In the genomic region with DNA sequence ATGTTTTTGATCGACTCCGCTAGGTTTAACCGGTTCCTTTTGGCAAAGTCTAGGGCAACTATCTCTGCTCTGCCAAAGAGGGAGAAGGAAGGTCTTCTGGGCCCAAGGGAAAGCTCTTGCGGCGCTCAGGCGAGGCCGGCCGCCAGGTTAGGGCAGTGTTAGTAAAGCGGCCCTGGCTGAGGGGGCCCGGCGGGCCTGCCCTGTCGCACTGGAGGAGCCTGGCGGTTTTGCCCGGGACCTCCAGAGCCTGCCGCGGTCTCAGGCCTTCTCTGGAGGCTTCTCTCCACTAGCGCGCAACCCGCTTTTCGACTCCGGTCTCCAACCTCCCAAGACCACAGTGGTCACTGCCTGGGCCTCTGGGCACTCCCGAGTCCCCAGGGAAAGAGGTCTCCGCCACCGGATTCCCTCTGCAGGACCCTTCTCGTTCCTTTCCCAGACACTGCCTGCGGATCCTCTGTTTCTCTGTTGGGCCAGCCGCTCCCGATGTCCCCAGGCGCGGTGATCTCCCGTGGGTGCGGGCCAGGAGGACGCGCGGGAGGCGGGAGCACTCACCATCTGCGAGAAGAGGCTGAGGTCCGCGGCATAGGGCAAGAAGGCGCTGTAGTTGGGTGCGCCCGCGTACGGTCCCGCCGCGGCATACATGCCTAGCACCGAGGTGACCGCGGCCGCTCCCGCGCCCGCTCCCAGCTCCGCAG, we compare ENCODE assay signal across 9 mouse cellular contexts. TPM values are rescaled to one million over a fixed set of nuclear protein-coding genes. Genes with fewer than 3 reads are reported as not detected.
DNase-seq lines count a peak whose midpoint lies in the region; ATAC-seq lines count a peak whose summit lies in the region.
"Had no signal": no experiment of that assay in that cellular context is flagged by ENCODE, and none has a peak within 500 bp of the region (broad histone marks: within the 10 kb centered on the region; RNA-seq: fewer than 3 reads in every experiment).

No protein-coding gene starts in this region.

- H3K27ac ChIP-seq in heart, embryonic 11.5 days (ENCODE audit: low read depth, low read length), result peak overlapping the region; percentile 86
- peak overlapping the region; percentile 93 for H3K27ac ChIP-seq in hindbrain, embryonic 11.5 days (ENCODE audit: low read depth, low read length)
- H3K27ac ChIP-seq in midbrain, embryonic 10.5 days (replicated peaks), result peak overlapping the region; percentile 98

- H3K9me3 ChIP-seq in heart, embryonic 11.5 days (replicated peaks; ENCODE audit: control insufficient read depth, low read length), result no peaks in the 10 kb centered on the region
- H3K9me3 ChIP-seq in hindbrain, embryonic 11.5 days (ENCODE audit: control insufficient read depth, low read length), result no peaks in the 10 kb centered on the region
- H3K9me3 ChIP-seq in midbrain, embryonic 10.5 days (replicated peaks), result no peaks in the 10 kb centered on the region

- peak overlapping the region; percentile 83 for H3K9ac ChIP-seq in heart, embryonic 11.5 days (ENCODE audit: low read depth, low read length)
- H3K9ac ChIP-seq in hindbrain, embryonic 11.5 days (ENCODE audit: low read depth, low read length), result peak overlapping the region; percentile 83

- peaks cover 85% of the 10 kb centered on the region for H3K27me3 ChIP-seq in heart, embryonic 11.5 days (ENCODE audit: control insufficient read depth, insufficient read depth, low read length)
- H3K27me3 ChIP-seq in hindbrain, embryonic 11.5 days (ENCODE audit: control insufficient read depth, insufficient read depth, low read length), result peaks cover 40% of the 10 kb centered on the region
- H3K27me3 ChIP-seq in midbrain, embryonic 10.5 days (ENCODE audit: low read depth, poor library complexity, severe bottlenecking), result peaks cover 81% of the 10 kb centered on the region

- ATAC-seq in heart, embryonic 11.5 days (replicated peaks; ENCODE audit: insufficient number of reproducible peaks, low FRiP score, low TSS enrichment), result 0 out of 2 replicates have a peak, but pooled peaks have one; percentile 16
- peak; percentile 26 for ATAC-seq in hindbrain, embryonic 11.5 days (ENCODE audit: low FRiP score)

- H3K4me2 ChIP-seq in heart, embryonic 11.5 days, result peak overlapping the region; percentile 88
- peak overlapping the region; percentile 77 for H3K4me2 ChIP-seq in hindbrain, embryonic 11.5 days (replicated peaks; ENCODE audit: low read depth, low read length)

- no peaks in the 10 kb centered on the region for H3K36me3 ChIP-seq in heart, embryonic 11.5 days (ENCODE audit: control insufficient read depth, insufficient read depth, low read length)
- no peaks in the 10 kb centered on the region for H3K36me3 ChIP-seq in hindbrain, embryonic 11.5 days (ENCODE audit: control insufficient read depth, insufficient read depth, low read length)
- peaks cover 17% of the 10 kb centered on the region for H3K36me3 ChIP-seq in midbrain, embryonic 10.5 days
- H3K36me3 ChIP-seq: G1E had no signal

- peaks cover 12% of the 10 kb centered on the region for H3K4me1 ChIP-seq in heart, embryonic 11.5 days (ENCODE audit: control insufficient read depth, insufficient read depth, low read length)
- peaks cover 2% of the 10 kb centered on the region; the same call in 1 of the 2 replicates for H3K4me1 ChIP-seq in hindbrain, embryonic 11.5 days (replicated peaks; ENCODE audit: control insufficient read depth, insufficient read depth, low read length)
- H3K4me1 ChIP-seq in midbrain, embryonic 10.5 days, result peaks cover 54% of the 10 kb centered on the region

- DNase-seq in heart, adult 8-10 months (ENCODE audit: low spot score), result no peak
- DNase-seq in embryo, embryonic 9.5 days (ENCODE audit: extremely low spot score), result peak; percentile 67
- no peak for DNase-seq in hindbrain, embryonic 11.5 days (ENCODE audit: low spot score)
- DNase-seq in midbrain, embryonic 10.5 days (ENCODE audit: low spot score), result peak; percentile 71
- DNase-seq in urinary bladder, adult 2 months (ENCODE audit: low spot score), result no peak
- DNase-seq in ovary, postnatal 14 days (ENCODE audit: low spot score), result no peak
- DNase-seq in adrenal gland, adult 18-20 months (ENCODE audit: low spot score in 2 of 2), result no peak

- WGBS in heart, embryonic 11.5 days (ENCODE audit: insufficient replicate concordance), result under 1% methylated on average over 55 of the region's 55 CpGs
- WGBS in hindbrain, embryonic 11.5 days, result under 1% methylated on average over 55 of the region's 55 CpGs
- 0% methylated on average over 54 of the region's 55 CpGs for WGBS in midbrain, embryonic 10.5 days

- peak overlapping the region; percentile 67 for H3K4me3 ChIP-seq in heart, embryonic 11.5 days (ENCODE audit: low read depth, low read length)
- peak overlapping the region; percentile 88 for H3K4me3 ChIP-seq in hindbrain, embryonic 11.5 days (ENCODE audit: low read depth, low read length)
- peak overlapping the region; percentile 96 for H3K4me3 ChIP-seq in midbrain, embryonic 10.5 days

RNA-seq across cellular contexts. Expression of a gene that starts 0.7 kb away (rescaled TPM):
- 1.1 and 2.2 TPM in 2 replicates for polyA plus RNA-seq in heart, embryonic 11.5 days (2014; fragmentation: Nextera tagmentation; extraction: Ambion mirVana)
- total RNA-seq in heart, adult 8-10 months (2022), result 1 to 10 TPM; 6.4 to 9.3 (median 8.3) TPM
- 6.7 and 7.1 TPM in 2 replicates for polyA plus RNA-seq in hindbrain, embryonic 11.5 days (2014; fragmentation: Nextera tagmentation; extraction: Ambion mirVana)
- 4.0 and 4.3 TPM in 2 replicates for polyA plus RNA-seq in midbrain, embryonic 10.5 days (2016; fragmentation: Nextera tagmentation; extraction: Ambion mirVana)
- polyA plus RNA-seq in urinary bladder, adult 2 months (2012; rRNA removed), result 0.03 and 0.04 TPM in 2 replicates
- not detected for total RNA-seq in adrenal gland, adult 18-20 months (2021)
- total RNA-seq: G1E had no signal
- polyA plus RNA-seq: G1E had no signal

Comparison
In these comparisons a context has a peak if more than half of its experiments do, and no peak if none do; other contexts are left out.
1. DNase-seq: peak in embryo, embryonic 9.5 days (single experiment) and midbrain, embryonic 10.5 days (single experiment); none in heart, adult 8-10 months (single experiment), hindbrain, embryonic 11.5 days (single experiment), urinary bladder, adult 2 months (single experiment), ovary, postnatal 14 days (single experiment) and adrenal gland, adult 18-20 months (0 of 2).
2. Peak in every context shown above with its lines, with median percentiles within 50 percentile points of each other: H3K27ac ChIP-seq and H3K4me3 ChIP-seq.